Mouse (Mus musculus) 416B (cell line): ENCODE measurements around the gene Cds1.

Source experiments
- DNase-seq: peaks from one replicate; pipeline ENCODE4 v3.0.0; 2011; ENCODE audit warnings: low read depth

Cds1 gene

GRCm38 (mm10) chr5:101776528-101776927 is 11.6 kb downstream of the Cds1 start:
- no peak for DNase-seq

- no peak for DNase-seq
Measured at GRCm38 (mm10) chr5:101779376-101779863, 14.5 kb downstream of the Cds1 start.

- DNase-seq = no peak
Measured at GRCm38 (mm10) chr5:101780918-101781317, 16.0 kb downstream of the Cds1 start.

- peak; percentile 54 for DNase-seq
Measured at GRCm38 (mm10) chr5:101784328-101784727, 19.4 kb downstream of the Cds1 start.

- DNase-seq = no peak
Measured at GRCm38 (mm10) chr5:101784787-101785186, 19.9 kb downstream of the Cds1 start.

GRCm38 (mm10) chr5:101785921-101786614 is 21.1 kb downstream of the Cds1 start:
- DNase-seq = peak; percentile 85

- no peak for DNase-seq
Measured at GRCm38 (mm10) chr5:101789770-101790169, 24.8 kb downstream of the Cds1 start.

- DNase-seq = no peak
Measured at GRCm38 (mm10) chr5:101790560-101790959, 25.6 kb downstream of the Cds1 start.

GRCm38 (mm10) chr5:101792665-101793064 is 27.7 kb downstream of the Cds1 start:
- DNase-seq = no peak

- DNase-seq = no peak
Measured at GRCm38 (mm10) chr5:101801891-101802290, 37.0 kb downstream of the Cds1 start.

GRCm38 (mm10) chr5:101802358-101803022 is 37.6 kb downstream of the Cds1 start:
- no peak for DNase-seq

- DNase-seq = peak; percentile 42
Measured at GRCm38 (mm10) chr5:101811296-101812169, 46.6 kb downstream of the Cds1 start.

GRCm38 (mm10) chr5:101816822-101817221 is 51.9 kb downstream of the Cds1 start:
- DNase-seq = peak; percentile 57

- no peak for DNase-seq
Measured at GRCm38 (mm10) chr5:101819216-101819615, 54.3 kb downstream of the Cds1 start.

- no peak for DNase-seq
Measured at GRCm38 (mm10) chr5:101819844-101820243, 54.9 kb downstream of the Cds1 start.

GRCm38 (mm10) chr5:101821052-101821451 is 56.1 kb downstream of the Cds1 start:
- no peak for DNase-seq

GRCm38 (mm10) chr5:101821491-101822310 is 56.8 kb downstream of the Cds1 start:
- no peak for DNase-seq

- no peak for DNase-seq
Measured at GRCm38 (mm10) chr5:101822311-101822670, 57.4 kb downstream of the Cds1 start.

- no peak for DNase-seq
Measured at GRCm38 (mm10) chr5:101825111-101825911, 60.4 kb downstream of the Cds1 start.

- DNase-seq = no peak
Measured at GRCm38 (mm10) chr5:101826531-101826970, 61.6 kb downstream of the Cds1 start.

GRCm38 (mm10) chr5:101827477-101827876 is 62.5 kb downstream of the Cds1 start:
- DNase-seq = no peak
